Mouse (Mus musculus) ovary, adult 18-20 months (tissue): ENCODE data around the gene Tspoap1.

Source experiments
- DNase-seq: peaks from one replicate; pipeline ENCODE4 v3.0.0; 2022; ENCODE audit warnings: low spot score, mixed read lengths

Gene Tspoap1

DNA sequence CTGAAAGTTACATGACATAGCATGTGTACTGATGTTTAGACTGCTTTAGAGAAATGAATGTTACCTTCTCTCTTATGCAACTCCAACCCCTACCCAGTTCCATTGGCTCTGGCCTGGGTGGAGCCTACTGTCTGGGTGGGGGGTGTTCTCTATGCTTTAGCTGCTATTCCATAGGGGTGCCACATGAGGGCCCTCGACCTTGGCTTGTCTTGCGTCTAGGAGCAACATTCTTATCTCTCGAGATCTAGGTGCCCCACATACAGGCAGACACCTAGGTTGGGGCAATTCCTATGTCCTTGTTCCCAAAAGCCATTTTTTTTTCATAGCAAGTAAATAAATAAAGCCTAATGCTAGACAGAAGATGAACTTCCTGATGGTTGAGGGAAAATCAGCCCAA, 734 bp upstream of the Tspoap1 start:
- no peak for DNase-seq

DNA sequence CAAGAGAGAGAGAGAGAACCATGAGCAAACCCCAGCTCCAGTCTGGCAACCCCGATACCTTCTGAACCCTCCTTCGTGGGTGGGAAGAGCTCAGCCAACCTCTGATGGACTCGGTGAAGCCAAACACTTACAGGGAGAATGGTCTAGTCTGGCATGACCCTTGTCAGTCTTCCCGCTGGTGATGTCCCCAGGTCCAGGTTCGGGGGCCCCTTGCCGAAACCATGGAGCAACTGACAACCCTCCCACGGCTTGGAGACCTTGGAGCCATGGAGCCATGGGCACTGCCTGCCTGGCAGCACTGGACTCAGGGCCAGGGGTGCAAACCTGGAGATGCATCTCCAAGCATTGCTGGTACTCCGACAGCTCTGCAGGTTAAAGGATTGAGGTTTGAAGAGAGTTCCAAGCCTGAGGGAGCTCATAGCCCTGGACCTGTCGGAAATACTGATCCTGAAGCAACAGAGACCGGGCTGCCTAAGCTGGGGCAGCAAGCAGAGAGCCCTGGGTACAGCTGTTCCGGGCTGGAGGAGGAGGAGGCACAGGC, 910 bp downstream of the Tspoap1 start:
- no peak for DNase-seq

DNA sequence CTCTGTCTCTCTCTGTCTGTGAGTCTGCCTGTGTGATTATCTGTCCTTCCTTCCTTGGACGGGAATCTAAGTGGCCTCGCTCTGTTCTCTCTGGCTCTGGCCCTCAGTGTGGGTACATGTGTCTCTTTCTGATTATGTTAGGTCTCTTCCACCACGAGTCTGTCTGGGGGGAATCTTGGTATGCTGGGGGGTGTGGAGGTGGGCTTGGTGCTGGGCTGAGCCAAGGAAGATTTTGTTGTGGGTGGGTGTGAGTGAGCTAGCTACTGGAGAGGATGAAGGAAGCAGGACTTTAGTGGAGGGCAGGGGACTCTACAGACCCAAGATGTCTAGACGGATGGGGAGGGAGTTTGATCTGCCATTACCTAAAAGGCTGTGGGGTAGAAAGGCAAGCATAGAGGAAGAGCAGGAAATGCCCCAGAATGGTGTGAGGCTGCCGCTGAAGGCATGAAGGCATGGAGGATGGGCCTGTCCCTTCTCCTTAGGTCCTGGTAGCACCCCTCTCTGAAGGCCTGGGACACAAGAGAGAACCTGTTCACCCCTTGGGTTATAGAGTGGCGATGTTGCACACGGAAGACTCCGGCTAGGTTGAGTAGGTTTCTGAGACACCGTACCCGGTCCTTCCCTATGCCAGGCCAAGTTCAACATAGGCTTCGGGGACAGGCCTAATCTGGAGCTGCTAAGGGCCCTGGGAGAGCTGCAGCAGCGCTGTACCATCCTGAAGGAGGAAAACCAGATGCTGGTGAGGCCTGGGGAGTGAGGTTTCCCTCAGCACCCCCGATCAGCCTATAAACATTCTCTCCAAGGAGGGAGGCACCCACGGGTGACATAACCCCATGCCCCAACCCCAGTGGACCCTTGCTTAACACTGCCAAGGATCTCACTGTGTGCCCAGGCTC, 1.7 kb downstream of the Tspoap1 start:
- no peak for DNase-seq

DNA sequence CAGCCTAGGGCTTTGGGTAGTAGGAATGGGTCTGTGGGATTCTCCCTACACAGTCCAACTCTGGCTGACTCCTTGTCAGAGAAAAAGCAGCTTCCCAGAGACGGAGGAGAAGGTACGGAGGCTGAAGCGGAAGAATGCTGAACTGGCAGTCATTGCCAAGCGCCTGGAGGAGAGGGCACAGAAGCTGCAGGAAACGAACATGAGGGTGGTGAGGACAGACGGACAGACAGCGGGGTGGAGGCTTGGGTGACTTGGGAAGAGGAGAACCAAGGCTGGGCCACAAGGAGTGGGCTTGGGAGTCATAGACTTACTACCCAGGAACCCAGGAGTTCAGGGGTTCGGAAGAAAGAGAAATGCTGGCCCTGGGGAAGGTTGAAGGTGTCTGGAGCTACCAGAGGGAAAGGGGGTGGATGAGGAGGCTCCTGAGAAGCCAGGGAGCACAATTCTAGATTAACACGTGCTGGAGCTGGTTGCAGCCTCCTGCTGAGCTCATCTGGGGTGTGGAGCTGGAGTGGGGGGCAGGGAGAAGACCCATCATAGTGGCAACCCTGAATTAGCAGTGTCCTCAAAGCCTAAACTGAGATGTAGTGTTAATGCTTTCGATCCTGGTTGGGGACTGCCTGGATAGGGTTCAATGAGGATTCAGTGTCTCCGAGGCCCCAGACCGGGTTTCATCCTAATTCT, 2.5 kb downstream of the Tspoap1 start:
- DNase-seq, result no peak

DNA sequence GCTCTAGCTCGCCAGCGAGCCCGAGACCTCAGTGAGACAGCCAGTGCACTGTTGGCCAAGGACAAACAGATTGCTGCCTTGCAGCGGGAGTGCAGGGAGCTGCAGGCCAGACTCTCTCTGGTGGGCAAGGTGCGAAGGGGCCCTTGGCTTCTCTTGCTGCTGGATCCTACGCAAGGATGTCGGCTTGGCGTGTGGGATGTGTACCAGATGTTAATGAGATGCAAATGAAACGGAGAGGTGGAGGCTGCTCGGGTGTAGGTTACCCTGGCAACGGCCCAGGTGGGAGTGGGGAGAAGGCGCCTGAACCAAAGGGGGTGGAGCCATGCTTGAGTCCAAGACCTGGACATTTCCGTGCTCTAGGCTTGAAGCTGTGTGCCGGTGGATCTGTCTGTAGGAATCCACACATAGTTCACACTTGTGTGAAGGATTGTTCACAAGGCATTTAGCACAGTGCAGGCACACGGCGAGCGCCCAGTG, 3.2 kb downstream of the Tspoap1 start:
- no peak for DNase-seq

DNA sequence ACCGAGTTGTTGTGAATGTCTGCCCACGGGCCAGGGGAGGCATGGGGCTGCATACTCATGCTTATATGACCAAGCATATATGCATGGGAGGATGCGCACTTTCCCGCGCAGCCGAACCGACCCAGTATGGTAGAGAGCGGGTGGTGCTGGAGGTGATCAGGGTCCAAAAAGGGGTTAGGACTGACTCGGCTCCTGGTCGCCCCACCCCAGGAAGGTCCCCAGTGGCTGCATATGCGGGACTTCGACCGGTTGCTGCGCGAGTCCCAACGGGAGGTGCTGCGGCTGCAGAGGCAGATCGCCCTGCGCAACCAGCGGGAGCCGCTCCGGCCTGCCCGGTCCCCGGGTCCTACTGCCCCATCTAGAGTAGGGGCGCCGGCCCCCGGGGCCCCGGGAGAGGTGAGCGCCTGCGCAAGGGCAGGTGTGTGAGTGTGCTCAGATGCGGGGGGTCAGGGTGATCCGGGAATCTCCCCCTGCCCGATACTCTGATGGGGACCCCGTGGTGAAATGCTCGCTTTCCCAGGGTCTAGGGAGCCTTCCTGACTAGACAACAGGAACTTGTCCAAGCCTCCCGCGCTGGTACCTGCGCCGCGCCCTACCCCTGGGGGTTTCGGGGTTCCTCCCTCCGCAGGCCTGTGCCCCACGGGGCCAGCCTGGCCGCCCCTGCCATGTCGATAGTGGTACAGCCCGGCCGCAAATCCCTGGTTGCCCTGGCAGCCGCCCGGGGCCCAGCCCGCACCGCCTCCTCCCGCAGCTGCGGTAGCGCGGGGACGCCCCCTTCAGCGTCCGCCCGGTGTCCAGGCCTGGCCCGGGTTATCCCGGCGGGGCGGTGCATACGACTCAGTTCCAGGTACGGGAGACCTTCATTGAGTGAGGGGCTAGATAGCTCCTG, 3.9 kb downstream of the Tspoap1 start:
- DNase-seq, result no peak

DNA sequence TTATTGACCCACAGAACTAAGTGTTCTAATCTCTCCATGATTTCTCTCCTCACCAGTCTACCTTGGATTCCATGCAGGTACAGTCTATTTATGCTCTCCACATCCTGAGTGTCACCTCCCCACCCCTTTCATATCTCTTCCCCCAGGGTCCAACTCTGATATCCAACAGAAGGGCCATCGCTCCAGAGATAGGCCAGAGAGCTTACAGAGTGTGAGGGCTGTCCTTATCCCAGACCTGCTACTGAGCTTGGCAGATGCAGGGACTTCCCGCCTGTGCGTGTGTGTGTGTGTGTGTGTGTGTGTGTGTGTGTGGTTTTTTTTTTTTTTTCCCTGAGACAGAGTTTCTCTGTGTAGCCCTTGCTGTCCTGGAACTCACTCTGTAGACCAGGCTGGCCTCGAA, 8.4 kb downstream of the Tspoap1 start:
- no peak for DNase-seq

DNA sequence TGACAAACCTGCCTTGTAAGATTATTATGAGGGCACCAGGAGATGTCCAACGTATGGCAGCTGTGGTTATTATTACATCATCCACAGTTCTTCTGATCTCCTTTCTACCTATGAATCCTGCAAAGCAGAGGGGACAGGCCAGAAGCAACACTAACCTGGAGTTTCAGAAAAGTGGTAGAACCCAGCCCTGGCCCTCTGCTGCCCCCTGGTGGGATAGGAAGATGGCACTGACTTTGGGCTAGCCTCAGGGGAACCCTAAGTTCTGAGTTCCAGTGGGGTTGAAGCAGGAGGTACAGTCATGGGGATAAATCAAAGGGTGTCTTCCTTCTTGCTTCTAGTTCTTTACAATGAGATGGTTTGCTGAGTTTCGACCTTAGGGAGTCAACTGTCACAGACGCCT, 10.6 kb downstream of the Tspoap1 start:
- no peak for DNase-seq

DNA sequence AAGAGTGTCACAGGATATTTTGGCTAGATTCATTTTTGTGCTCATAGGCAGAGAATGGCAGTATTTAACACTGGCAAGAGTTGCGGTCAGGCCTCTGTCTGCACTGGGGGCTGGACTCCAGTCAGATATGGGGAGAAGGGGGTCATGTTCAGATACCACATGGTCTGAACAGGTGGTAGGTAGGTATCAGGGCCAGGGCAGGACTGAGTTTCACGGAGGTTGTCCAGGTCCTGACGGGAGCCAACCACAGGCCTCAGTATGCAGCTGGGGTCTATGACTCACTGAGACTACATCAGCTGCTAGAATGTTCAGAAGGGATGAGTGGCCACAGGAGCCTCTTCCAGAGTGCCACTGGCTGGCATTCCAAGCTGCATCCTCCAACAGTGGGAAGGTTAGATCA, 12.0 kb downstream of the Tspoap1 start:
- no peak for DNase-seq

DNA sequence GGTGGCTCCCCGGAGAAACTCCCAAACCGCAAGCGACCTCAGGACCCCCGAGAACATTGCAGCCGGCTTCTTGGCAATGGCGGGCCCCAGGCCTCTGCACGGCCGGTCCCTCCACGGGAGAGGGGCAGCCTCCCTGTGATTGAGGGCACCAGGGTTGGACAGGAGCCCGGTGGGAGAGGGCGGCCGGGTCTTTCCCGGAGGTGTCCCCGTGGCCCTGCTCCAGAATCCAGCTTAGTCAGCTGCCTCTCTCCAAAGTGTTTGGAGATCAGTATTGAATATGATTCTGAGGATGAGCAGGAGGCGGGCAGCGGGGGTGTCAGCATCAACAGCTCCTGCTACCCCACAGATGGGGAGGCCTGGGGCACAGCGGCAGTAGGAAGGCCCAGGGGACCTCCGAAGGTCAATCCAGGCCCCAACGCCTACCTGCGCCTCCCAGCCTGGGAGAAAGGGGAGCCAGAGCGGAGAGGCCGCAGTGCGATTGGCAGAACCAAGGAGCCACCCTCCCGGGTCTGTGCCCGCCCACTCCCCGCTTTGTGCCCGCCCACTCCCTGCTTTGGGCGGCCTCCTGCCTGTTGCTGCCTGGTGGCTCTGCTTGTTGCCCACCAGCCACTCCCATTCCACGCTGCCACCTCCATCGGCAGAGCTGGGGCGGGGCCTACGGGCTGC, 17.9 kb downstream of the Tspoap1 start:
- peak; percentile 55 for DNase-seq

DNA sequence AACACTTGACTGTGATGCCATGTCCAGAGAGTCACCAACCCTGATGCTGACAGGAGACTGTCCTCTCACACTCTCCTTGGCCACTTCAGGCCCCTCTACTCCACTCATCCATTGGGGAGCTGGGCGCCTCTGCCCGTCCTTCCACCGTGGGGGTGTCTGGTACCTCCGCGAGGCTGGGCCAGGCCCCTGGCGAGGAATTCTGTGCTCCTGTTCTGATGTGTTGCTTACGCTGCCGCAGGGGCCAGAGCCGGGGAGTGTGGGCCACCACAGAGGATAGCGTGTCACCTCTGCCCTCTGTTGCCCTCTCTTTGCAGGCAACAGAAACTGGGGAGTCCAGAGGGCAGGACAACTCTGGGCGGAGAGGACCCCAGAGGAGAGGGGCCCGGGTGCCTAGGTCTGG, 18.6 kb downstream of the Tspoap1 start:
- no peak for DNase-seq

DNA sequence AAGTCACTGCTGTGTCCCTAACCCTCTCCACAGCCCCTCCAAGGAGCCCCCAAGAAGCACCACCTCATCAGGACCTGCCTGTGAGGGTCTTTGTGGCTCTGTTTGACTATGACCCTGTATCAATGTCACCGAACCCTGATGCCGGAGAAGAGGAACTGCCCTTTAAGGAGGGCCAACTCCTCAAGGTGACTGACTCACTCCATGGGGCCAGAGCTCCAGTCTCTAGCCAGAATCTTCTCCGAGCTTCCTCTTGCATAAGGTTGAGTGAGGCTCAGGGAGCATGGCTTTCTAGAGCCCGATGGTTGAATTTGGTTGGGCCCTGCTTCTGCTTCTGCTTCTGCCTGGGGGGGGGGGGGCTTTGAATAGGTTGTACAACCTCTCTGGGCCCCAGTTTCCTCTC, 19.1 kb downstream of the Tspoap1 start:
- no peak for DNase-seq

DNA sequence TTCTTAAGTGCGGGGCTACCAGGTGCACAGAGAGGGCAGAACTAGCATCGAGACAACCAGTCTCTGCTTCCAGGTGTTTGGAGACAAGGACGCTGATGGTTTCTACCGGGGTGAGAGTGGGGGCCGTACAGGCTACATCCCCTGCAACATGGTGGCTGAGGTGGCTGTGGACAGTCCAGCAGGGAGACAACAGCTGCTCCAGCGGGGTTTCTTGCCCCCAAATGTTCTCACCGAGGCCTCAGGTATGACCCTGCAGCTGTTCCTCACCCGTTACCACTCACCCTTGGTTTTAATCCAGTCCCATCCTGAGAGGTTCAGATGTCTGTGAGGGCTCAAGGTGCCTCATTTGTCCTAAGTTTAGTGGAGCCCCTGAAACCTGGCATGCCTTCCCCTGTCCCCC, 19.8 kb downstream of the Tspoap1 start:
- DNase-seq, result no peak

DNA sequence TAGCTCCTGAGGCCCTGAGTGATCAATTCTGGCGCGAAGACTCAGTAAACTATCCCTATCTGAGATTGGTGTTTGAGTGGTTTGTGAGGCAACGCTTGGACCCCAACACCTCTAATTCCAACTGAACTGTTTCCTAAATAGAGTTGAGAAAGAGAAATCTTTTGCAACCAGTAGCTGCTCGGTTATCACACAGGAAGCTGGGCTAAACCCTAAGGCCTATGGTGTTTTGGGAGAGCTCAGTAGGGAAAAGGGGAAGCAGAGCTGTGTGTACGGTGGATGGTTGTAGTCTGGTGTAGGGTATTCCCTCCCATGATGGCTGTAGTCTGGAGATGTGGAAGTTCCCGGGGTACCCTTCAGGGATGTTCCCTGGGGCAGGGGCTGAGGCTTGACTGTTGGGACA, 29.7 kb downstream of the Tspoap1 start:
- DNase-seq, result no peak

DNA sequence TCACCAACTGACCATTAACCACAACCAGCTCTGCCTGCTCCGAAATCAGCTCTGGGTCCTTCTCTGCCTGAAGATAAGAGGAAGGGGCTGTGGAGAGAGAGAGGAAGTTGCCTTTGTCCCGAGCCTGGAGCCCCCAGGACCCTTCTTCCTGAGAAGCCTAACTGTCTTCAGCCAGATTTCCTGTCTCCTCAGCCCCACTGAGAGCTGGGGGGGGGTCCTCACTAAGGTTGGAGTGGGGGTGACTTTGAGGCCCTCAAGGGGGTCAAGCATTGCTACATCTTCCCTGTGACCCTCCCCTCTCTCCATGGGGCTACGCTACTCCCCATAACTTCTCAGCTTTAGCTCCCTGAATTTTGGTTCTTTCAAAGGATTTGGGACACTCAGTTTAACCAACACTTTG, 33.1 kb downstream of the Tspoap1 start, which contains the start of gene Mpo:
Gene Mpo, plus strand, starts transcription at position 122 of the 400 bp plus-strand sequence.
- no peak for DNase-seq

DNA sequence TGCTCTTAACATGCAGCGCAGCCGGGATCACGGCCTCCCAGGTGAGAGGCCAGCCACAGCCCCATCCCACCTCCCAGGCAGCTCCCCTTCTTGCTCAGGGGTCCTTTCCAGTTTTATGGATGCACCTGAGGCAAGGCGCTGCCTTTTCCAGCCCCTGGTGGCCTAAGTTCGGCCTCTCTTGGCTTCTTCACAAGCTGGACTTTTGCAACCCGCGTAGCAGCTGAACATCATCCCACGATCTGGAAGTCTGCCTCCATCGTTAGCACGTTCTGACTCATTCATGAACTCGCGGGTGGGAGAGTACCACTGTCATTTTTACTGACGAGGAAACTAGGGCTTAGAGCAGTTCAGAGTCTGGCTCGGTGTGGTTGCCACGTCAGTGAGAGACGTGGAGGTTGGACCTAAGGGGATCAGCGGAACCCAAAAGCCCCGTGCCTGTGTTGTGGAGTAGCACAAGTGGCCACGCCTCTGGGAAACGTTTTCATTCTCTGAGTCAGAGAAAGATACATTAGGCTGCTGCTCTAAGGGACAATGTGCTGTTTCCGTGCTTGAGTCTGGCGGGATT, 41.5 kb downstream of the Tspoap1 start:
- DNase-seq, result no peak

DNA sequence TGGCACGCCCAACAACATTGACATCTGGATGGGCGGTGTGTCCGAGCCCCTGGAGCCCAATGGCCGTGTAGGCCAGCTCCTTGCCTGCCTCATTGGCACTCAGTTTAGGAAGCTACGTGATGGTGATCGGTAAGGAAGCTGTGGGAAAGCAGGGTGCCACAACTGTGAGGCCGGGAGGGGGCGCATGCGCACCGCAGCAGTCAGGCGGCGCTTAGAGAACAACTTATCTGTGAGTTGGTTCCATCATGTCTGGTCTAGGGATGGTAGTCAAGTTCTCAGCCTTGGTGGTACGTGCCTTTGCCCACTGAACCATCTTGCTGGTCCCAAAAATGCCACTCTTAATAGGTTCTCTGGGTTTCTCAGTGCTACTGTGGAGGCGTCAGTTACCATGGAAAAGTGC, 42.3 kb downstream of the Tspoap1 start:
- no peak for DNase-seq

DNA sequence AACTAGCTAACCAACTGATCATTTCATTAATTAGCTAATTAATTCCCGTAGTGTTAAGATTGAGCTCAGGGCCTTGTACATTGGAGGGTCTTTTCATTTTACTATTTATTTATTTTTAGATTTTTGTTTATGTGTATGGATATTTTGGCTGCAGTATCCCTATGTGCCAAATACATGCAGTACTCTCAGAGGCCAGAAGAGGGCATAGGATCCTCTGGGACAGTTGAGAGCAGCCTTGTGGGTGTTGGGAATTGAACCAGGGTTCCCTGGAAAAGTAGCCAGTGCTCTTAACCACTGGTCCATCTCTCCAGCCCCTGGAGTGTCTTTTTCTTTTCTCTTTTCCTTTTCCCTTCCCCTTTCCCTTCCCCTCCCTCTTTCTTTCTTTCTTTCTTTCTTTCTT, 45.1 kb downstream of the Tspoap1 start:
- DNase-seq, result no peak

DNA sequence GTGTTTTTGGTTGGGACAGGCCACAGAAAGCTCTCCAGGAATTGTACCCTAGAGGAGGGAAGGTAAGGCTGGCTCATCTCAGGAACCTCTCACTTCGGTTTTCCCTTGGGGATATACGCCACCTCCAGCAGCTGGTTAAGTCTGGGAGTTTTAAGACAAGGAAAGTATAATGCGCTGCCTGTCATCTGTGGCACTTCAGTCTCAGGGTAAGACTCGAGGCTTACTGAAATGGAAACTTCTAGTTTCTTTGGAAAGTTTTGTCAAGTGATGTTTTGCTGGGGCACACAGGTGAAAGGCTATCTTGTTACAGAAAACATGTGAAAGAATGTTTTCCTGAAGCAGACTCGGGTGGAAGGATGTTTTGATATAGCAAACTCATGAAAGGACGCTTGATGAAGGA, 47.1 kb downstream of the Tspoap1 start:
- no peak for DNase-seq

DNA sequence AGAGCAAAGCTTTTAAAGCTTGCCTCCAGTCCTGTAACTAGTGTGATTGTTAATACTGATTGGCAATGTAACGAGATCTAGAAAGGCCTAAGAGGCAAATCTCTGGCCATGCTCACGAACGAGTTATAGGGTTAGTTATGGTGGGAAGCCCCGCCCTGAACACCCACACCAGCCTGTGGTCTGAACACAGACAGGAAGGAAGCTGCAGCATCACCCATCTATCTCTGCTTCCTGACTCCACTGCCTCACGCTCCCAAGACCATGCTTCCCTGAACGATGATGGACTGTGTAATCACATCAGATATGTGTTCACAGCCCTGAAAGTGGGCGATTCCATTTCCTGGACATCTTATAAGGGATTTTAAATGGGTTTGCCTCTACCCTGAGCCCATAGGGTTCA, 47.9 kb downstream of the Tspoap1 start:
- no peak for DNase-seq

DNA sequence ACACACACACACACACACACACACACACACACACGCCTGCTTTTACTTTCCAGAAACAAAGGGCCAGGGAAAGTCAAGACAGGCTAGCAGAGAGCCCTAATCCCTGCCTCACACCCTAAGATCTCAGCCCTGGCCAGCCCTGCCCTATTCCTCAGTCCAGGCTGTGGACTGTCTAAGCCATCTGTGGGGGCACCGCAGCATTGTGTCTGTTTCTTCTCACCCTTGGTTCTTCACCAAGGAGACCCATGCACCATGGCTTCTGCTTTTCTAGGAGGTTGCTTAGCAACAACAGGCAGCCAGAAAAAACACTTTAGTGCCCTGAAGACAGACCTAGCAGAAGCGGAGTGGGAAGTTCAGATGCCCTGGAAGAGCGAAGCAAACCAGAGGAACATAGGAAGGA, 51.1 kb downstream of the Tspoap1 start:
- no peak for DNase-seq
